Mouse (Mus musculus) thymus, adult 2 months (tissue): ENCODE data around the gene Ech1.

Source experiments
- CTCF ChIP-seq: fragments of 200-500 bp; IDR thresholded peaks from 2 replicates; pipeline ENCODE4 v1.5.1; 2012; ENCODE audit warnings: mild to moderate bottlenecking, control low read depth, low read length, moderate library complexity, borderline replicate concordance; ENCODE audit not compliant: control insufficient read depth, poor library complexity, insufficient read depth; ENCODE audit errors: extremely low read depth
- POLR2A ChIP-seq: fragments of 200-500 bp; IDR thresholded peaks from 2 replicates; pipeline ENCODE4 v1.6.1; 2012; ENCODE audit warnings: mild to moderate bottlenecking, low read length, control low read depth, moderate library complexity; ENCODE audit not compliant: control insufficient read depth, poor library complexity, insufficient read depth; ENCODE audit errors: extremely low read depth

- TF ChIP-seq CTCF (peak; percentile 79; the same call in 1 of the 2 replicates), POLR2A (no peak)
Measured at GRCm38 (mm10) chr7:28780067-28780658, 44.9 kb upstream of the Ech1 start.
